Mouse (Mus musculus) central nervous system, embryonic 14 days (tissue): ENCODE data around the gene Vmn1r184. TPM values are rescaled to one million over a fixed set of nuclear protein-coding genes. Genes with fewer than 3 reads are reported as not detected.

Experiments
- polyA plus RNA-seq: library from polyadenylated mRNA; depleted of rRNA; stranded (reverse); fragments of >200 nt; gene quantifications from 2 replicates; pipeline ENCODE4 v1.2.3, GENCODE M21; 2012; rRNA removed

Gene Vmn1r184
- not detected in 2 replicates for polyA plus RNA-seq

GRCm38 (mm10) chr7:26260034-26260433 is at the start of gene Vmn1r184:
Gene Vmn1r184, plus strand, starts transcription at chr7:26260334.

GRCm38 (mm10) chr7:26306926-26307325 is 46.8 kb downstream of the Vmn1r184 start, which contains the start of gene Cyp2a4:
Gene Cyp2a4, plus strand, starts transcription at chr7:26307169.

Other genes with a start within 250 kb of the Vmn1r184 start
- gene Cyp2b13, start 198.8 kb upstream of the Vmn1r184 start, polyA plus RNA-seq: not detected in 2 replicates
- gene Cyp2b9, start 86.9 kb upstream of the Vmn1r184 start, polyA plus RNA-seq: not detected in 2 replicates
- gene Cyp2a4, start 46.8 kb downstream of the Vmn1r184 start, polyA plus RNA-seq: not detected in 2 replicates
- not detected in 2 replicates for gene Nlrp9c, start 143.4 kb downstream of the Vmn1r184 start, polyA plus RNA-seq
- not detected in 2 replicates for gene Nlrp4a, start 174.8 kb downstream of the Vmn1r184 start, polyA plus RNA-seq